Comparison of ENCODE assay signal across 21 mouse cellular contexts in the genomic region with DNA sequence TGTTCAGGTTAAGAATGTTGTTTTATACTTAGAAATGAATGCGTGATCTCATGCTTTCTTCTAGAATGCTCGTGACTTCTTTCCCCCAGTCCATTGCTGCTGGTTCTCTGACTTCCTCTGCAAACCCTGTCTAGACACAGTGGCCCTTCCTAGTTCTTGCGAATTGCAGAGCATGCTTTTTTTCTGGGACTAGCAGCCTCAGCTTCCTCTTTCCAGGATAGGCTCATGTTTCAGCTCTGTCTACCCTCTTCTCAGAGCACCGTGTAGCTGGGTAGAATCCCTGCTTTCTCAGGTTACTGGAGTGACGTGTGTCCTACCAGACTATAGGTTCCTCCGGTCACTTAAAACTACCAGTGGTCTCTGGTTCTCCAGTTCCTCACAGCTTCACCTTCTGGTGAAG.
A peak's percentile ranks its signal among the peaks of the same experiment; 100 is the strongest.
DNase-seq lines count a peak whose midpoint lies in the region; ATAC-seq and TF ChIP-seq lines count a peak whose summit lies in the region.
"Had no signal": no experiment of that assay in that cellular context is flagged by ENCODE, and none has a peak within 500 bp of the region (broad histone marks: within the 10 kb centered on the region; RNA-seq: fewer than 3 reads in every experiment).

No protein-coding gene starts in this region.

- no peaks in the 10 kb centered on the region for H3K9me3 ChIP-seq in embryonic facial prominence, embryonic 14.5 days (ENCODE audit: control insufficient read depth, low read length)
- no peaks in the 10 kb centered on the region for H3K9me3 ChIP-seq in embryonic facial prominence, embryonic 10.5 days
- no peaks in the 10 kb centered on the region for H3K9me3 ChIP-seq in liver, postnatal 0 days (ENCODE audit: low read length)
- H3K9me3 ChIP-seq in forebrain, postnatal 0 days (ENCODE audit: low read length): no peaks in the 10 kb centered on the region
- H3K9me3 ChIP-seq: forebrain, embryonic 12.5 days; heart, embryonic 13.5 days; hindbrain, embryonic 15.5 days; intestine, embryonic 15.5 days; kidney, embryonic 15.5 days; lung, embryonic 15.5 days had no signal

- peaks cover 83% of the 10 kb centered on the region for H3K36me3 ChIP-seq in embryonic facial prominence, embryonic 14.5 days (ENCODE audit: control insufficient read depth, insufficient read depth, low read length)
- H3K36me3 ChIP-seq in embryonic facial prominence, embryonic 10.5 days (replicated peaks): peaks cover 78% of the 10 kb centered on the region
- peaks cover 72% of the 10 kb centered on the region for H3K36me3 ChIP-seq in liver, postnatal 0 days (replicated peaks; ENCODE audit: insufficient read depth, low read length)
- H3K36me3 ChIP-seq in forebrain, postnatal 0 days (ENCODE audit: insufficient read depth): peaks cover 40% of the 10 kb centered on the region

- TF ChIP-seq EP300 in liver, postnatal 0 days (IDR thresholded peaks at IDR 0.05; ENCODE audit: low read depth): no peak; the same call in 1 of the 2 replicates

- H3K27ac ChIP-seq in embryonic facial prominence, embryonic 14.5 days (replicated peaks; ENCODE audit: low read depth, low read length): no peak overlapping the region
- H3K27ac ChIP-seq in embryonic facial prominence, embryonic 10.5 days (replicated peaks): no peak overlapping the region
- H3K27ac ChIP-seq in liver, postnatal 0 days (ENCODE audit: low read depth): peak overlapping the region; percentile 44
- H3K27ac ChIP-seq in forebrain, postnatal 0 days (ENCODE audit: low read depth, low read length): no peak overlapping the region
- H3K27ac ChIP-seq: forebrain, embryonic 12.5 days; heart, embryonic 13.5 days; hindbrain, embryonic 15.5 days; intestine, embryonic 15.5 days; kidney, embryonic 15.5 days; lung, embryonic 15.5 days had no signal

- H3K4me2 ChIP-seq in embryonic facial prominence, embryonic 14.5 days (ENCODE audit: low read depth, low read length): no peak overlapping the region
- no peak overlapping the region for H3K4me2 ChIP-seq in liver, postnatal 0 days (ENCODE audit: low read depth, low read length)
- H3K4me2 ChIP-seq in forebrain, postnatal 0 days (ENCODE audit: low read depth): no peak overlapping the region
- H3K4me2 ChIP-seq: forebrain, embryonic 12.5 days; heart, embryonic 13.5 days; hindbrain, embryonic 15.5 days; intestine, embryonic 15.5 days; kidney, embryonic 15.5 days; lung, embryonic 15.5 days had no signal

- H3K27me3 ChIP-seq in embryonic facial prominence, embryonic 14.5 days (replicated peaks; ENCODE audit: control insufficient read depth, insufficient read depth, low read length): no peaks in the 10 kb centered on the region
- H3K27me3 ChIP-seq in embryonic facial prominence, embryonic 10.5 days (replicated peaks; ENCODE audit: low read depth, poor library complexity, severe bottlenecking): no peaks in the 10 kb centered on the region
- no peaks in the 10 kb centered on the region for H3K27me3 ChIP-seq in liver, postnatal 0 days (ENCODE audit: insufficient read depth, low read length)
- no peaks in the 10 kb centered on the region for H3K27me3 ChIP-seq in forebrain, postnatal 0 days (ENCODE audit: insufficient read depth, low read length)
- H3K27me3 ChIP-seq: forebrain, embryonic 12.5 days; heart, embryonic 13.5 days; hindbrain, embryonic 15.5 days; intestine, embryonic 15.5 days; kidney, embryonic 15.5 days; lung, embryonic 15.5 days had no signal

- ATAC-seq in embryonic facial prominence, embryonic 14.5 days (ENCODE audit: low read depth): no peak
- 0 out of 2 replicates have a peak, but pooled peaks have one; percentile 9 for ATAC-seq in liver, postnatal 0 days
- no peak for ATAC-seq in forebrain, postnatal 0 days
- ATAC-seq: activated CD4-positive, CD25-positive, alpha-beta regulatory T cell, adult 4 months; CD4-positive, CD25-positive, alpha-beta regulatory T cell, adult 4 months; intestine, embryonic 15.5 days had no signal

- no peak overlapping the region for H3K9ac ChIP-seq in embryonic facial prominence, embryonic 14.5 days (ENCODE audit: low read depth, low read length)
- no peak overlapping the region for H3K9ac ChIP-seq in liver, postnatal 0 days (replicated peaks)
- H3K9ac ChIP-seq in forebrain, postnatal 0 days: no peak overlapping the region
- H3K9ac ChIP-seq: forebrain, embryonic 12.5 days; heart, embryonic 13.5 days; hindbrain, embryonic 15.5 days; intestine, embryonic 15.5 days; kidney, embryonic 15.5 days; lung, embryonic 15.5 days had no signal

- no peak for TF ChIP-seq CTCF in liver, postnatal 0 days (IDR thresholded peaks at IDR 0.05; ENCODE audit: low read depth)
- TF ChIP-seq CTCF in forebrain, postnatal 0 days (IDR thresholded peaks at IDR 0.05; ENCODE audit: low read depth): no peak

- H3K4me3 ChIP-seq in embryonic facial prominence, embryonic 14.5 days (ENCODE audit: low read depth, low read length): no peak overlapping the region
- no peak overlapping the region for H3K4me3 ChIP-seq in embryonic facial prominence, embryonic 10.5 days
- H3K4me3 ChIP-seq in liver, postnatal 0 days (ENCODE audit: low read depth, low read length): no peak overlapping the region
- H3K4me3 ChIP-seq in forebrain, postnatal 0 days (ENCODE audit: low read depth, low read length): no peak overlapping the region
- H3K4me3 ChIP-seq: forebrain, embryonic 12.5 days; heart, embryonic 13.5 days; hindbrain, embryonic 15.5 days; intestine, embryonic 15.5 days; kidney, embryonic 15.5 days; lung, embryonic 15.5 days had no signal

- no peaks in the 10 kb centered on the region for H3K4me1 ChIP-seq in embryonic facial prominence, embryonic 14.5 days (ENCODE audit: control insufficient read depth, insufficient read depth, low read length)
- H3K4me1 ChIP-seq in embryonic facial prominence, embryonic 10.5 days: peaks cover 8% of the 10 kb centered on the region; the same call in 1 of the 2 replicates
- no peaks in the 10 kb centered on the region for H3K4me1 ChIP-seq in liver, postnatal 0 days (ENCODE audit: insufficient read depth)
- no peaks in the 10 kb centered on the region for H3K4me1 ChIP-seq in forebrain, postnatal 0 days (ENCODE audit: insufficient read depth)
- H3K4me1 ChIP-seq: forebrain, embryonic 12.5 days; heart, embryonic 13.5 days; hindbrain, embryonic 15.5 days; intestine, embryonic 15.5 days; kidney, embryonic 15.5 days; lung, embryonic 15.5 days had no signal

- peak; percentile 22 for DNase-seq in embryonic facial prominence, embryonic 14.5 days (ENCODE audit: low spot score)
- DNase-seq in embryonic facial prominence, embryonic 10.5 days (ENCODE audit: low spot score): no peak
- DNase-seq in layer of hippocampus, adult 9-11 months: peak; percentile 50
- no peak for DNase-seq in layer of hippocampus, adult 8-10 months (ENCODE audit: low spot score in 2 of 2)
- peak; percentile 48 for DNase-seq in 416B (ENCODE audit: low read depth)
- peak; percentile 11 for DNase-seq in liver, postnatal 0 days
- DNase-seq in embryo, embryonic 11 days: no peak
- no peak for DNase-seq in forebrain, postnatal 0 days
- DNase-seq: adrenal gland, postnatal 14 days; cerebellum, adult 11-12 months; cerebellum, postnatal 14 days; right cerebral cortex, adult 18-20 months; thymus, postnatal 4 days had no signal

- 51% methylated on average over 6 of the region's 6 CpGs for WGBS in embryonic facial prominence, embryonic 14.5 days
- WGBS in embryonic facial prominence, embryonic 10.5 days: 66% methylated on average over 6 of the region's 6 CpGs
- WGBS in liver, postnatal 0 days (ENCODE audit: insufficient replicate concordance): 57% methylated on average over 6 of the region's 6 CpGs
- 93% methylated on average over 6 of the region's 6 CpGs for WGBS in forebrain, postnatal 0 days

Comparison
In these comparisons a context has a peak if more than half of its experiments do, and no peak if none do; other contexts are left out.
1. DNase-seq: peak in embryonic facial prominence, embryonic 14.5 days (single experiment), layer of hippocampus, adult 9-11 months (single experiment), 416B (single experiment) and liver, postnatal 0 days (single experiment); none in embryonic facial prominence, embryonic 10.5 days (single experiment), layer of hippocampus, adult 8-10 months (0 of 2), embryo, embryonic 11 days (single experiment) and forebrain, postnatal 0 days (single experiment).